Mouse (Mus musculus): Measurements from ENCODE around the gene Alg5.

- no peak for TF ChIP-seq POLR2A (IDR thresholded peaks at IDR 0.05; ENCODE audit: insufficient read length, low read depth)
- TF ChIP-seq TCF12 (IDR thresholded peaks at IDR 0.05; ENCODE audit: insufficient read depth, poor library complexity, severe bottlenecking) = no peak
- TF ChIP-seq MAX (IDR thresholded peaks at IDR 0.05; ENCODE audit: low read depth) = no peak
- no peak for TF ChIP-seq TCF3 (IDR thresholded peaks at IDR 0.05; ENCODE audit: insufficient read length, low read depth)
These were observed 3.7 kb upstream of the Alg5 start for GRCm38 (mm10) chr3:54731626-54732150.

All from myocyte (in vitro differentiated cells).